Mouse (Mus musculus) liver, embryonic 12.5 days (tissue): ENCODE measurements around the gene Ttll9. TPM values are rescaled to one million over a fixed set of nuclear protein-coding genes. Genes with fewer than 3 reads are reported as not detected.
A peak's percentile ranks its signal among the peaks of the same experiment; 100 is the strongest.

Experiments used
- ATAC-seq: fragments of 200-750 bp; cut with Nextera tagmentation; 2 replicates; pipeline ENCODE4 v1.8.0; 2017; ENCODE audit warnings: moderate number of reproducible peaks, mild to moderate bottlenecking, moderate library complexity
- H3K27ac ChIP-seq: fragments of 300-500 bp; sonication (generic); 2 replicates; pipeline ENCODE4 v1.5.1; 2016; ENCODE audit warnings: mild to moderate bottlenecking
- H3K27me3 ChIP-seq: fragments of 300-500 bp; sonication (generic); replicated peaks from 2 replicates; pipeline ENCODE4 v1.6.1; 2016; ENCODE audit warnings: mild to moderate bottlenecking, moderate library complexity
- H3K36me3 ChIP-seq: fragments of 300-500 bp; sonication (generic); 2 replicates; pipeline ENCODE4 v1.6.1; 2016; ENCODE audit warnings: mild to moderate bottlenecking, moderate library complexity
- H3K4me1 ChIP-seq: fragments of 300-500 bp; sonication (generic); 2 replicates; pipeline ENCODE4 v1.6.1; 2016
- H3K4me2 ChIP-seq: fragments of 300-500 bp; sonication (generic); 2 replicates; pipeline ENCODE4 v1.6.1; 2016; ENCODE audit warnings: mild to moderate bottlenecking, moderate library complexity
- H3K4me3 ChIP-seq: fragments of 300-500 bp; sonication (generic); 2 replicates; pipeline ENCODE4 v1.5.1; 2016; ENCODE audit warnings: mild to moderate bottlenecking, moderate library complexity
- H3K9ac ChIP-seq: fragments of 300-500 bp; sonication (generic); 2 replicates; pipeline ENCODE4 v1.6.1; 2016; ENCODE audit warnings: mild to moderate bottlenecking, moderate library complexity
- H3K9me3 ChIP-seq: fragments of 300-500 bp; sonication (generic); replicated peaks from 2 replicates; pipeline ENCODE4 v1.6.1; 2016; ENCODE audit warnings: mild to moderate bottlenecking, moderate library complexity
- WGBS: fragments of 180-500 bp; shearing (Covaris S2); methylation state at CpG from one replicate; pipeline ENCODE4 v1.1.7; 2016; ENCODE audit not compliant: insufficient replicate concordance; 5-methylcytosine and 5-hydroxymethylcytosine counted together
- polyA plus RNA-seq: library from polyadenylated mRNA; unstranded; fragments of >200 nt; fragmentation: Nextera tagmentation; extraction: Ambion mirVana; gene quantifications from 2 replicates; pipeline ENCODE4 v1.2.1, GENCODE M21; 2016

The Ttll9 gene
- polyA plus RNA-seq, 1 experiment from 2014 or later: 0.15 TPM

DNA sequence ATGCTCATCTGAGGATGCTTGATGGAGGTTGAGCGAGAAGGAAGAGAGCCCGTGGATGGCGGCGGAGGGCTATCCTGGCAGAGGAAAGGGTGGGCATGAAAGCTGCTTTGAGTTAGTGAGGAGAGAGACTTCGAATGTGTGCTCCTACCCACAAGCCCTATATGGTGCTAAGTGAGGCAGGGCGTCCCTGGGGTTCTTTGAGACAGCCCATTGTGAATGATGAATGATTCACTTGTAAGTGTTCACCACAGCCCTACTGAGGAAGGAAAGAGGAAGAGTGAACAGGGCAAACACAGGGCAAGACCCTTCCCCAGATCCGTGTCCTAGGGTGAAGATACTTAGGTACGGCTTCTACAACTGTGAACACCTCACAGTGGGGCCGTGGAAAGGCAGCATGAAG lies 35.4 kb upstream of the Ttll9 start:
- 36% methylated on average over 9 of the region's 9 CpGs for WGBS
- Histone ChIP-seq H3K4me3 (no peak overlapping the region), H3K9me3 (no peaks in the 10 kb centered on the region), H3K4me2 (no peak overlapping the region), H3K4me1 (peaks cover 26% of the 10 kb centered on the region), H3K9ac (no peak overlapping the region), H3K27me3 (peaks cover 5% of the 10 kb centered on the region; the same call in 1 of the 2 replicates), H3K36me3 (no peaks in the 10 kb centered on the region), H3K27ac (no peak overlapping the region)
- ATAC-seq: no peak

DNA sequence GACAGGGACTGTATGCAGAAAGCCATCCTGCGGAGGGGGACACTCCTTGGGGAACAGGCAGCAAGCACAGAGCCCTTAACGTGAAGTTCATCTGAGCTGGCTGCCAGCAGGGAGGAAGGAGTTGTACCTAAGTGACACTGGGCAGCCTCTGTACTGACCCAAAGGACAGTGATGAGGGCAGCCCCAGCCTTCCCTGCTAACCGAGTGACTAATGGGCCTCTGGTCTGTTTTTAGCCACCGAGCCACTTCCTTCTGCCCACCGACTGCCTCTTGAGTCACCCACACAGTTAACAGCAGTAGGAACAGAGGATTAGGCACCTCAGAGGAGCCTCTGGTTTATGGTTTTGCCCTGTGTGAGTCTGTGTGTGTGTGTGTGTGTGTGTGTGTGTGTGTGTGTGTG lies 34.9 kb upstream of the Ttll9 start:
- H3K4me1 ChIP-seq: peaks cover 26% of the 10 kb centered on the region
- no peak overlapping the region for H3K4me3 ChIP-seq
- no peak overlapping the region for H3K27ac ChIP-seq
- no peak overlapping the region for H3K9ac ChIP-seq
- H3K27me3 ChIP-seq: peaks cover under 1% of the 10 kb centered on the region; the same call in 1 of the 2 replicates
- H3K9me3 ChIP-seq: no peaks in the 10 kb centered on the region
- ATAC-seq: no peak
- 16% methylated on average over 5 of the region's 5 CpGs for WGBS
- no peaks in the 10 kb centered on the region for H3K36me3 ChIP-seq
- no peak overlapping the region for H3K4me2 ChIP-seq

DNA sequence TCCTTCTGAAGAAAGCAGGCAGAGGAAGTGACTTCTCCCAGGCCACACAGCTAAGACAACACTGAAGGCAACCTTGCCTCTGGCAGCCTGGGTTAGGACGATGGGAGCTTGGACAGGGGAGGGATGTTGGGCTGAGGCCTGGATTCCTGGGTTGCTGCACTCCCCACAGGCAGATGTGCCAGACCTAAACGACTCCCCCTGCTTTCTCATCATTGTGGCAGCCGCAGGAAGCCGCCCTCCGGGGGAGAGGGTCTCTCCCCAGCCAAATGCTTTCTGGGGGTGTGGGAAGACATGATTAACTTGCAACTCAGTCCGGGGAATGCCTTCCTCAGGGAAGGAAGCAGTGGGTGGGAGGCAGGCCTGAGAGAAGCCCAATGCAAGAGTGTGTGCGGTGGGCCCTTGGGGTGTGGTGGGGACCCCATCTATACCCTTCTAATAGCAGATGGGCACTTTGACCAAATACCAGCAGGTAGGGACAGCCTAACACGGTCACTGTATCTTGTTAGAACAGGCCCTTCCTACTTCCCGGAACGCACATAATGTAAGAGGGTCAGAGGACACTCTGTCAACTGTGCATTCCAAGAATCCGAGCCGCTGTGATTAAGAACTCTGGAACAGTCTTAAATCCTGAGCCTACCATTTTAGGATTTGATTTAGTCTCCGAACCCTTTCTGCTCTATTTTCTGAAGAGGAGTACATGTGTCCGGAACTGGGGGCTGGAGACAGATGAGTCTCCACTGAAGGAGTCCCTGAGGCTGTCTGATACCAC lies 33.9 kb upstream of the Ttll9 start:
- Histone ChIP-seq H3K9me3 (no peaks in the 10 kb centered on the region), H3K4me2 (no peak overlapping the region), H3K4me3 (no peak overlapping the region), H3K27me3 (no peaks in the 10 kb centered on the region; the same call in 1 of the 2 replicates), H3K27ac (peak overlapping the region; percentile 49; the same call in 1 of the 2 replicates), H3K4me1 (peaks cover 26% of the 10 kb centered on the region), H3K9ac (no peak overlapping the region), H3K36me3 (no peaks in the 10 kb centered on the region)
- no peak for ATAC-seq
- WGBS: 54% methylated on average over 14 of the region's 14 CpGs

DNA sequence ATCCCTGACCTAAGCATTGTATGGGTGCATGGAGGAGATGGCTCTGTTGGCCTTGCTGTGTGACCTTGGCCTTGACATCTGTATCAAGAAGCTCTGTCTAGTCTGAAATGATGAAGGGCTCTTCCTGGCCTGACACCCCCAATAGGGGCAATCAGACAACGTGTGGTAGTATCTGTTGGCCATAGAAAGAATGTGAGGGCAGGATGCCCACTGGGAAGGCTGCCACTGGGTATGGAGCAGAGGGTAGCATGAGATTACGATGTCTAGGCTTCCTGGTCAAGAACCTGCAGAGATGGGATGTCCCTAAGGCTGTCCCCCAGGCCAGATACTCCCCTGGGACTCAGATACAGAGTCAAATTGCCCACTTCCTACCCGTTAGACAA lies 33.3 kb upstream of the Ttll9 start:
- H3K27ac ChIP-seq: no peak overlapping the region
- H3K4me2 ChIP-seq: no peak overlapping the region
- H3K36me3 ChIP-seq: no peaks in the 10 kb centered on the region
- no peaks in the 10 kb centered on the region; the same call in 1 of the 2 replicates for H3K27me3 ChIP-seq
- H3K9me3 ChIP-seq: no peaks in the 10 kb centered on the region
- no peak for ATAC-seq
- no peak overlapping the region for H3K9ac ChIP-seq
- 46% methylated on average over 3 of the region's 3 CpGs for WGBS
- no peak overlapping the region for H3K4me3 ChIP-seq
- H3K4me1 ChIP-seq: peaks cover 24% of the 10 kb centered on the region

DNA sequence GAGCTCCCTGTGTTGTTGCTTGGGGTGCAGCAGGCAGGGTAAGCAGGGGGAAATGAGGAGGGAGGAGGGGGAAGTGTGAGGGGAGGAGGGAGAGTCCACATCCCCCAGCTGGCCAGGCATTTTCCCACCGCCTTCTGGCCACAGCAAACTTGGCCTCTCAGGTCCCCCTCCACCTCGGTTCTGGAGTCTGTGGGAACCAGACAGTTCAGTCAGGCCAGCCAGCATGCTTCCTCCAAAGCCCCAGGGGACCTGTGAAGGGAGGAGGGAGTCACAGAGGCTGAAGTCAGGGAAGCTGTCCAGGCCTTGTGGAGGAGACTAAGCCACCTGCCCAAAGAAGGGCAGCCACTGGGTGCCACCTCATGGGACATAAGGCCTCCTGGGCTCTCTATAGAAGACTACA lies 32.0 kb upstream of the Ttll9 start:
- 31% methylated on average over 2 of the region's 2 CpGs for WGBS
- ATAC-seq: no peak
- Histone ChIP-seq H3K9me3 (no peaks in the 10 kb centered on the region), H3K4me1 (peaks cover 11% of the 10 kb centered on the region; the same call in 1 of the 2 replicates), H3K27ac (no peak overlapping the region), H3K9ac (no peak overlapping the region), H3K36me3 (no peaks in the 10 kb centered on the region), H3K27me3 (peaks cover 3% of the 10 kb centered on the region; the same call in 1 of the 2 replicates), H3K4me3 (no peak overlapping the region), H3K4me2 (no peak overlapping the region)

DNA sequence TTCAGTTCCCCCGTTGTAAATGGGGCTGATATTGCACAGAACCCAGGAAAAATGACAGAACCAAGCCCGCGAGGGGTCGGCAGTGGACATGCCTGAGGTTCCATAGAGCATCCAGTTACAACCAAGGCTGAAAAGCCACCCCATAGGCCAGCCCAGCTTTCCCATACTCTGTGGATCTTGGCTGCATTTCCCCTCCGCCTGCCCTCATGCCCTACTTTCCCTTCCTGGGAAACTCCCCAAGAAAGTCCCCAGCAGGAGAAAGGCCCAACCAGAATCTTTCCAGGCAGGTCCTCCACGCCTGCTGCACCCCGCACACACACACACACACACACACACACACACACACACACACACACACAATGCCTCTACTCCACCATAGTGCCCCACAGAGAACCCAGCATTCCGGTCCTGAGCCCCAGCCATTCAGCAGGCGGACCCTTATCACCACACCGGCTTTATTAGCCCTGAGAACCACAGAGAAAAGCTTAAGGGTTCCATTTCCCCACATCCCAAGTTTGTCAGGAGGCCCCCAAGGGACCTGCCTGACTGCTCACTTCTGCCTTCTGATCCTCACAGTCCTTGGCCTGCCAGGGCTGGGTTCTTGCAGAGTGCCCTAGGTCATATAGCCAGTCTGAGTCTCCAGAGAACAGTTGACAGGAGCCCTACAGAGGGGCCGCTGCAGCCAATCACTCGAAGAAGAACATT lies 30.7 kb upstream of the Ttll9 start:
- no peaks in the 10 kb centered on the region; the same call in 1 of the 2 replicates for H3K4me1 ChIP-seq
- no peaks in the 10 kb centered on the region for H3K36me3 ChIP-seq
- WGBS: 61% methylated on average over 10 of the region's 12 CpGs
- no peak for ATAC-seq
- H3K27ac ChIP-seq: no peak overlapping the region
- no peaks in the 10 kb centered on the region for H3K9me3 ChIP-seq
- no peak overlapping the region for H3K9ac ChIP-seq
- no peak overlapping the region for H3K4me2 ChIP-seq
- peaks cover 9% of the 10 kb centered on the region; the same call in 1 of the 2 replicates for H3K27me3 ChIP-seq
- no peak overlapping the region for H3K4me3 ChIP-seq

DNA sequence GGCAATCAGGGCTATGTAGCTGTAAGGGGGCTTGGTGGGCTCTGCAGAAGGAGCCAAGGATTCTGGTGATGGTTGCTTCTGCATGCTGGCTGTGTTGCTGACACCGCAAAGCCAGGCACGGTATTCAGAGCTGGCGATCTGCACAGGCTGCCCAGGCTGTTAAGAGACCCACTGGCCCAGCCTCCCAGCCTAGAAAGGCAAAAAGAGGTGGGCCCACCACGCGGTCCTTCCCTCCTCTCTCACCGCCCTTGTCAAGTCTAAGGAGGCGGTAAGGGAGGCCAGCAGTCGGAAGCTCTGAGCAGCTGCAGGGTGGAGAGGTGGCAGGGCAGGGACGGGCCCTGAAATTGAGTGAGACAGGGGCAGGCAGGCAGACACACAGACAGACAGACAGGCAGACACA lies 29.2 kb upstream of the Ttll9 start, which contains the start of gene Foxs1:
Gene Foxs1, minus strand, starts transcription at position 161 of the 400 bp plus-strand sequence.
- Histone ChIP-seq H3K9ac (no peak within 1 kb of the TSS), H3K9me3 (no peaks in the 10 kb centered on the region), H3K4me3 (no peak within 1 kb of the TSS), H3K4me2 (no peak within 1 kb of the TSS), H3K27ac (no peak within 1 kb of the TSS), H3K4me1 (no peaks in the 10 kb centered on the region; the same call in 1 of the 2 replicates), H3K27me3 (peaks cover 10% of the 10 kb centered on the region; the same call in 1 of the 2 replicates), H3K36me3 (no peaks in the 10 kb centered on the region)
- 36% methylated on average over 8 of the region's 9 CpGs for WGBS
- ATAC-seq: no peak

DNA sequence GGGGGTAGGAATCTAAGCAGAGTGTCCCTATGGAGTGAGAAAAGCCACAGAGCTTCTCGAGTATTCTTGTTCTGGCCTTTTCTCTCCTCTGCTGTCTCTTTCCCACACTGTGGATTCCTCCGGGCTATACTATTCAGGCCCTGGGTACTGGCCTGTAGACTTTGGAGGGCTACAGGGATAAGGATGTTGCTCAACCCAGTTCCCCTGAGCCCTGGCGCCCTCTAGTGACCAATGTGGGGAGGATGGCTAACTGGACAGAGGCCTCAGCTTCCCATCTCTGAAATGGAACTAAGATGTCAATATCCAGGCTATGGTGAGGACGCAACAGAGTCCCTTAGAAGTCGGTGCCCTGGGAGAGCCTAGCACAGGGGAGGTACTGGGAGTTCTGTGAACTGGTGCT lies 28.7 kb upstream of the Ttll9 start:
- ATAC-seq: peak; percentile 24; the same call in 1 of the 2 replicates
- Histone ChIP-seq H3K9me3 (no peaks in the 10 kb centered on the region), H3K27me3 (peaks cover 15% of the 10 kb centered on the region), H3K36me3 (no peaks in the 10 kb centered on the region), H3K27ac (no peak overlapping the region), H3K4me1 (no peaks in the 10 kb centered on the region; the same call in 1 of the 2 replicates), H3K4me2 (no peak overlapping the region), H3K4me3 (no peak overlapping the region), H3K9ac (no peak overlapping the region)
- WGBS: 20% methylated on average over 5 of the region's 5 CpGs

DNA sequence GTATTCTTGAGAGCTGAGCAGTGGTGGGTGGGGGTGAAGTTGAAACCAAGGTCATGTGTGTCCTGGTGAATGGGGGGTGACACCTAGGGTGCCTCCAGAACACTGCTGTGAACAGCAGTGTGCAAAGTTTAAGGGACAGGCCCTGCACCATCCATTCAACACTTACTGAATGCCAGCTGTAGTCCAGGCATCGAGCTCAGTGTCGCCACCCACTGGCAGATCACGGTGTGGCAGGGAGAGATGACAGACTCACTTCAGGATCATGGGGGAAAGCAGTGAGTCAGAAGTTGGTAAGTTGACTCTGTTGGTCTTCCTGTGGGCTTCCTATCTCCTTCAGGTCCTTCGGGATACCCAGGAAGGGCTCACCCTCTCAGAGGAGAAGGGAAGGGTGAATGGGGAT lies 22.4 kb upstream of the Ttll9 start:
- H3K27ac ChIP-seq: no peak overlapping the region
- H3K4me2 ChIP-seq: no peak overlapping the region
- no peaks in the 10 kb centered on the region for H3K36me3 ChIP-seq
- peaks cover 78% of the 10 kb centered on the region for H3K27me3 ChIP-seq
- no peak for ATAC-seq
- H3K9me3 ChIP-seq: no peaks in the 10 kb centered on the region
- WGBS: 3% methylated on average over 4 of the region's 4 CpGs
- no peak overlapping the region for H3K9ac ChIP-seq
- H3K4me3 ChIP-seq: no peak overlapping the region
- 0 out of 2 replicates have a peak, but pooled peaks cover 6% of the 10 kb centered on the region for H3K4me1 ChIP-seq

DNA sequence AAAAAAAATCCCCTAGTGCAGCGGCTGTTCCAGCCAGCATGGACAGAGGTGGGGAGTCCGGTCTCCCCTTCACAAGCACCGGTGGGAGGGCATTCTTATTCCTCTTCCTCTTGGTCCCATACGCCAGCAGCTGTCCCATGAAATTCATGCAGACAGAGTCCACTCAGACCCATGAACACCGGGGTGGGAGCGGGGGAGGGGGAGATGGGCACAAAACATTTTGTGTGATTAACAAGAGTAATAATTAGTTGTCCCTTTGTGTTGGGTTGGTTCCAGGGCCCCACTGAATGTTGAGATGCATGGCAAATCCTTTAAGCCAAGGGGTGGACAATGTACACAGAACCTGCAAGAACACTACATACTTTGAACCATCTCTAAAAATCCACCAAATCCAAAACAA lies 21.2 kb upstream of the Ttll9 start:
- Histone ChIP-seq H3K4me2 (no peak overlapping the region), H3K9ac (no peak overlapping the region), H3K36me3 (no peaks in the 10 kb centered on the region), H3K27ac (no peak overlapping the region), H3K27me3 (peaks cover 81% of the 10 kb centered on the region), H3K4me1 (0 out of 2 replicates have a peak, but pooled peaks cover 6% of the 10 kb centered on the region), H3K4me3 (no peak overlapping the region), H3K9me3 (no peaks in the 10 kb centered on the region)
- no peak for ATAC-seq
- WGBS: 60% methylated on average over 6 of the region's 6 CpGs

DNA sequence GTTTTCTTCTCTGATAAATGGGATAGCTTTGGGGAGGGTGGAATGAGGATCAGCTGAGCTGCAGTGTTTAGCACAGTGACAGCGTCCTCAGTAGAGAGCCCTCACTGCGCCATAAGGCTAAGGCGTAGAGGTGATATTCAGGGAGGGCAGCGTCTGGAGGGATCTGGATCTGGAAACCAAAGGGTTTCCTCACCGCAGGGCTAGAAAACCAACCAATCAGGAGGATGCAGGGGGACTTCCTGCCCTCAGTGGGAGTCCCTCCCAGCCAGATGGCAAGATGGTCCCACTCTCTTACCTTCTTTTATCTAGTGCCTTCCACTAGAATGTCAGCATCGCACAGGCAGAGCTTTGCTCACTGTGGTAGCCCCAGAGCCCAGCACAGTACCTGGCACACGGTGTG lies 20.5 kb upstream of the Ttll9 start:
- no peak overlapping the region for H3K27ac ChIP-seq
- H3K9me3 ChIP-seq: no peaks in the 10 kb centered on the region
- no peak overlapping the region for H3K4me3 ChIP-seq
- no peak overlapping the region for H3K9ac ChIP-seq
- no peak for ATAC-seq
- H3K4me2 ChIP-seq: no peak overlapping the region
- 0 out of 2 replicates have a peak, but pooled peaks cover 6% of the 10 kb centered on the region for H3K4me1 ChIP-seq
- WGBS: 13% methylated on average over 7 of the region's 7 CpGs
- peaks cover 88% of the 10 kb centered on the region for H3K27me3 ChIP-seq
- no peaks in the 10 kb centered on the region for H3K36me3 ChIP-seq

DNA sequence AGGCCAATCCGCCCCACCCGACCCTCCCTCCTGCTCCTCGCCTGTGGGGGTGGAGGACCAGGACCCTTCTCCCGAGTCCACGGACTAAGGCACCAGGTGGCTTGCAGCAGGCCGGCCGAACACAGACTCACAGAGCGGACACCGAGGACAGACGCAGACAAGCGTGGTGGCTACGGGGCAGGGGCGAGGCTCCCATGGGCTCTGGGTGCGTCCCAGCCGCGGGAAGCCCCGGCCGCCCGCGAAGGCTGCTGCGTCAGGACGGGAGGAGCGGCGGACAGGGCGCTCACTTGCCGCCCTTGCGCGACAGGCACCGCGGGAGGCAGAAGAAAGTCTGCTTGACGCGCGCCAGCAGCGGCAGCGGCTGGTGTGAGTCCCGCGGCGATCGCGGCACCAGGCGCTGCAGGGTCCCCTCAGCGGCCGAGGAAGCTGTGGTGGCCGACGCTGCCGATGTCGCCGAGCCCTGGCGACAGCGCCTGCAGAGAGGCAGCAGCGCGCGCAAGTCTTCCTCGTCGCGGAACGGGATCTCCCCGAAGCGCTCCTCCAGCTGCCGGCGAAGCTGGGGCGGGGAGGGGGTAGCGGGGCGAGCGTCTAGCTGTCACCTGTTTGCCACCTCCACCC lies 19.3 kb upstream of the Ttll9 start:
- no peak overlapping the region for H3K27ac ChIP-seq
- 0 out of 2 replicates have a peak, but pooled peaks cover 6% of the 10 kb centered on the region for H3K4me1 ChIP-seq
- no peak for ATAC-seq
- H3K36me3 ChIP-seq: no peaks in the 10 kb centered on the region
- peaks cover 99% of the 10 kb centered on the region for H3K27me3 ChIP-seq
- WGBS: under 1% methylated on average over 65 of the region's 65 CpGs
- H3K9ac ChIP-seq: no peak overlapping the region
- H3K4me3 ChIP-seq: peak overlapping the region; percentile 34
- peak overlapping the region; percentile 57 for H3K4me2 ChIP-seq
- H3K9me3 ChIP-seq: no peaks in the 10 kb centered on the region
